Mouse (Mus musculus): Measurements from ENCODE around the gene Naa16.

GRCm38 (mm10) chr14:79289909-79290308, 100.7 kb downstream of the Naa16 start:
- TF ChIP-seq POLR2A (IDR thresholded peaks at IDR 0.05; ENCODE audit: insufficient read length, low read depth): no peak
- TF ChIP-seq USF1 (IDR thresholded peaks at IDR 0.05; ENCODE audit: low read depth): no peak
- TF ChIP-seq CEBPB (IDR thresholded peaks at IDR 0.05; ENCODE audit: insufficient read depth, poor library complexity, severe bottlenecking): no peak
- no peak for TF ChIP-seq MAX (IDR thresholded peaks at IDR 0.05; ENCODE audit: low read depth)
- TF ChIP-seq TCF12 (IDR thresholded peaks at IDR 0.05; ENCODE audit: insufficient read depth, poor library complexity, severe bottlenecking): no peak
- TF ChIP-seq E2F4 (IDR thresholded peaks at IDR 0.05; ENCODE audit: insufficient read depth): no peak
- no peak for TF ChIP-seq POLR2AphosphoS2 (IDR thresholded peaks at IDR 0.05; ENCODE audit: insufficient read length, low read depth)
- no peak for TF ChIP-seq SRF (IDR thresholded peaks at IDR 0.05; ENCODE audit: control insufficient read depth, insufficient read length, low read depth)

Measured in myocyte (in vitro differentiated cells).